Mouse (Mus musculus) frontal cortex, adult 2 months (tissue): ENCODE measurements around the gene Avl9. TPM values are rescaled to one million over a fixed set of nuclear protein-coding genes. Genes with fewer than 3 reads are reported as not detected.

ENCODE experiments used
- DNase-seq, 2 experiments: peaks; one replicate each; pipeline ENCODE4 v3.0.0; 2022; ENCODE audit warnings: low spot score in 1 of 2; ENCODE audit errors: extremely low spot score in 1 of 2
- polyA plus RNA-seq: library from polyadenylated mRNA; depleted of rRNA; stranded (reverse); fragments of >200 nt; gene quantifications from 2 replicates; pipeline ENCODE4 v1.2.3, GENCODE M21; 2012; rRNA removed

The Avl9 gene
- polyA plus RNA-seq = 21.3 and 23.4 TPM in 2 replicates

- DNase-seq = peak; percentile 95 to 96
These were observed at the start of gene Avl9 for GRCm38 (mm10) chr6:56714574-56715269. Gene Avl9 (plus strand): TSS chr6:56714899.

- DNase-seq = peak in 1 of 2 experiments; percentile 19
These were observed 26.5 kb upstream of the Avl9 start for GRCm38 (mm10) chr6:56688238-56688637.

GRCm38 (mm10) chr6:56691205-56691604 is 23.5 kb upstream of the Avl9 start:
- DNase-seq = peak; percentile 24 to 86

GRCm38 (mm10) chr6:56692445-56692844 is 22.3 kb upstream of the Avl9 start:
- no peak for DNase-seq

GRCm38 (mm10) chr6:56703931-56704900 is 10.5 kb upstream of the Avl9 start, which contains the start of gene Lsm5:
Gene Lsm5 (minus strand): TSS chr6:56704710.
- peak; percentile 74 to 97 for DNase-seq

GRCm38 (mm10) chr6:56714186-56714573 is 519 bp upstream of the Avl9 start:
- no peak for DNase-seq

GRCm38 (mm10) chr6:56715270-56715666 is 569 bp downstream of the Avl9 start:
- DNase-seq = no peak

DNA sequence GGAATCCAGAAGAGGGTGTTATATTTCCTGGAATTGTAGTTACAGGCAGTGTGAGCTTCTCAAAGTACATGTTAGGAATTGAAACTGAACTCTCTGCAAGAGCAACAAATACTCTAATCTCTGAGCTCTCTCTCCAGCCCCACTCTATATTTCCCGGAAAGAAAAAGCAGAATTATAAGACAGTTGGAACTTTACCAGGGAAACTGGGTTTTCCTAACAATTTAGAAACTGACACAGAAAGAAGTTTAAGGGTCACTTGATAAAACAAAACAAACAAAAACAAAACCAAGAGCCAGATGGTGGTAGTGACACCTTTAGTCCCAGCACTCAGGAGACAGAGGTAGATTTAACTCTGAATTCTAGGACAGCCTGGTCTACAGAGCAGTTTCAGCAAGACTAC is 4.4 kb downstream of the Avl9 start:
- no peak for DNase-seq

DNA sequence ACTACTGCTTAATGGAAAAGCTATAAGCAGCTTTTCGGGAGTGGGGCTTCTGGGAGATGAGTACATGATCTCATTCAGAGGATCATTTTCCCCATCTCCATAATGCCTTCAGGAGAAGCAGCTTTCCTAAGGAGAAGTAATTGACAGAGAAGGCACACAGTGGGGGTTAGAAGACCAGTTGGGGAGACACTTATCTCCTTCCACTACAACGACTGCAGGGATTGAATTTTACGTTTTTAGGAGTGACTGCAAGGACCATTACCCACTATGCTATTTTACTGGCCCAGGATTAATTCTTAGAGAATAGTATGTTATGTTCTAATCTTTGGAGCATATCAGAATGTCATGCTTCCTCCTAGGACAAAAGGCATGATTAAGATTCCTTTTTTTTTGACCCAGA is 6.2 kb downstream of the Avl9 start:
- no peak for DNase-seq

- no peak for DNase-seq
These were observed 17.8 kb downstream of the Avl9 start for GRCm38 (mm10) chr6:56732545-56732944.

GRCm38 (mm10) chr6:56745950-56746543 is 31.3 kb downstream of the Avl9 start:
- DNase-seq = no peak

- DNase-seq = no peak
These were observed 39.0 kb downstream of the Avl9 start for GRCm38 (mm10) chr6:56753719-56754118.

DNA sequence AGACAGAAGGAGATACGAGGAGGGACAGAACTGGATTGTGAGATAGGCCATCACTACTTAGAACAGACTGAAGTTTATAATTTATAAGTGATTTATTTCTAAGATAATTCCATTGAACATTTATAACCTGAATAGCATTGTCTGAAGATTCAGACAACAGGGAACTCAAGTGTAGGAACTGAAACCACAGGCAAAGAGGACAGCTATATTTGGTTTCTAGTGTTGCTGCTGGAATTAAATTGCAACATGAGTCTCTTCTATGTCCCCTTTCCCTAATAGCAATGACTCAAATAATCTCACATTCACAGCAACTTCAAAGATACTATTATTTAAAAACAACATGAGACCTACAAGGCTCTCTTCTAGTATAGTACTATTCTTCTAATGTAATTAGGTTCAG is 41.4 kb downstream of the Avl9 start:
- DNase-seq = no peak

DNA sequence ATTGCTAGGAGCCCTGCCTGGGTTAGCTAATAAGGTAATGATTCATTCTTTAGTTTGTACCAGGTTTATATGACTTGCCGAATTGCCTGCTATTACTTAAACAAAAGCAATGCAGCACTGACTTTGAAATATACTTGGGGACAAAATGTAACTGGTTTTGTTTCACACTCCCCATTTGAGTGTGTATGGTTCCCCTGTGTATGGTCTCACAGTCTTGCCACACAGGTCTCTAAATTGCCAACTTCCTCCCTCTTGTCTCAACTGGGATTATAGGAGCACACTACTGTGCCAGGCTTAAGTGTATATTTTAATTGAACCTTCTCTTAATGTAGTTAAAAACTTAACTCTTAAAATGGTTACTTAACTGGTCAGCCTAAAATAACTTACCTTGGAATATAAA is 44.6 kb downstream of the Avl9 start:
- no peak for DNase-seq

DNA sequence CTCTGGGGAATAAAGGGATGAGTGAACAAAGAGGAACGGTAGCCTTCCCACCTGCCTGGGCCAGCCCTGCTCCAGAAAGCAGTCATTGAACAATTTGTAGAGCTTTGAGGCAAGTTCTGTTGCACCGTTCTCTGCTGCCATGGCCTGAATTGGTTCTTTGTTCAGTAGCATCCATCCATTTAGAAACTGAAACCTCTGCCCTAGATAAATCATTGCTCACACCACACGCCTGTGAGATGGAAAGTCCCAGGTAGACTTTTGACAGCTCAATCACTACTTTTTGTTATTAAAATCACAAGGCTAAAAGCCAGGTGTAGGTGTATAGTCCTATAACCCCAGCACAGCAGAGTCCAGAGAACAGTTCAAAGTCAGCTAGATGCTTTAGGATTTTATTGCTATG is 50.6 kb downstream of the Avl9 start:
- DNase-seq = no peak

- no peak for DNase-seq
These were observed 51.0 kb downstream of the Avl9 start for GRCm38 (mm10) chr6:56765696-56766095.

- no peak for DNase-seq
These were observed 61.1 kb downstream of the Avl9 start for GRCm38 (mm10) chr6:56775816-56776215.

- DNase-seq = no peak
These were observed 64.9 kb downstream of the Avl9 start for GRCm38 (mm10) chr6:56779636-56780035.

- DNase-seq = no peak
These were observed 69.0 kb downstream of the Avl9 start for GRCm38 (mm10) chr6:56783561-56784272.

GRCm38 (mm10) chr6:56785068-56785467 is 70.4 kb downstream of the Avl9 start:
- no peak for DNase-seq

DNA sequence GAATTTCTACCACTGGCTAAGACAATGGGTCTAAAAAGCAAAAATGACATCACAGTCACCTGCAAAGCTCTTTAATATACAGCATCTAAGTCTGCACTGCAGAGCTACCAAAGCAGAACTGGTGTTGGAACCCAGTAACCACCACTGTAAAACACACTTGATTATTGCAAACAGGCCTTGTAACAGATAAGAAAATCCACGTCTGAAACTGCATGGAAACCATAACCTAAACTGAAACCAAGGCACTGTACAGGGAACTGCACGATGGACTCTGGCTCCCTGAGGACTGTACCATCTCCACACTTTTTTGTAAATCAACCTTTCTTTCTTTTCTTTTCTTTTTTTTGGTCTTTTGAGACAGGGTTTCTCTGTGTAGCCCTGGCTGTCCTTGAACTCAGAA is 73.0 kb downstream of the Avl9 start:
- DNase-seq = no peak
